Mouse (Mus musculus) CD4-positive, CD25-positive, alpha-beta regulatory T cell, adult 2 months (primary cell): Measurements from ENCODE around the gene Rab3gap2.
"Not testable (repeated sequence)": the region's sequence is repeated elsewhere in the genome, so short reads cannot be mapped to it uniquely, and the experiment has no call there.

Experiments used
- DNase-seq: peaks from one replicate; pipeline ENCODE4 v3.0.0-alpha.2; 2012; ENCODE audit warnings: low read depth, low spot score

The Rab3gap2 gene

DNA sequence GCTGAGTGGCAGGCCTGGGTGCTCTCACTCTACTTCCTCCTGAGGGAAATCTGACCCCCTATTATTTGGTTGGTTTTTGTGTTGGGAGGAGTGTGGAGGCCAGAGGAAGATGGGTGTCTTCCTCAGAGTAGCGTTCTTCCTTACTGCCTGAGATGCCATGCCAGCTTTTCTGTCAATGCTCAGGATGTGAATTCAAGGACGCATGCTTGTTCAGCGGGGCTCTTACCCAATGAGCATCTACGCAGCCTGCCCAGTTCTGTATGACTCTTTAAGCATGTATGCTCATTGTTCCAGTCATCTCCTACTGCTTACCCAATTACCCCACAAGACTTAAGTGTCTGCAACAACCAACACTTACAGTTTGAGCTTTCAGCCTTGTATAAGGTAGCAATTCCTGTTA, 76.7 kb downstream of the Rab3gap2 start:
- no peak for DNase-seq

GRCm38 (mm10) chr1:185282846-185283245, 78.9 kb downstream of the Rab3gap2 start:
- DNase-seq = no peak

DNA sequence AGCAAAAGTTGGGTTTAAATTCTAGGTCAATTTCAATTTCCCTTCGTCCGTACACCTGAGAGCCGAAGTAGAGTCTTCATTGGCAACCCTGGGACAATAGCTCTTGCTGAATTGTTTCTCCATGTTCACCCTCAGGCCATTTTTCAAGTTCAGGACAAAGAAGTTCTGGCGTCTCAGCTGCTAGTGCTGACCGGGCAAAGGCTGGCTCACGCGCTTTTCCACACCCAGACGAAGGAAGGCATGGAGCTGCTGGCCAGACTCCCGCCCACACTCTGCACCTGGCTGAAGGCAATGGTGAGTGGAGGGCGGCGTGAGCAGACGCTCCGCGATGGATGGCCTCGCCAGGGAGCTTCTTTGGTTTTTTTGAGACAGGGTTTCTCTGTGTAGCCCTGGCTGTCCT, 79.3 kb downstream of the Rab3gap2 start:
- DNase-seq = no peak

DNA sequence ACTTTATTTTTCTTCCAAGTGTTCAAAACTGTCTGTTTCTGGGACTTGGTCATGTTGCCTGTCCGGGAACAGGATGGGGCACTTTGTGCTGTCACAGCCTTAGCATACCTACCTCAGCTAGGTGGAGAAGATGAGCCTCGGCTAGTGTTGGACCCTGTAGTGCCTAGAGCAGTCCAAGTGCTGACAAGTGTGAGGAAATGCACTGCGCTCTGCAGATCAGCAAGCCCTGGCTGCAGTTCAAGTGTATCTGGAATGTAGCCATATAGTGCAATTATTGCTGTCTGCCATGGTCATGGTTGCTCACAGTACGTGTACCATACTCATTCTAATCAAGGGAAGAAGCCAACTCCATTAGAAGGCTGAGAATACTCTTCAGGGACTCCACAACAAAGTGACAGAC, 80.8 kb downstream of the Rab3gap2 start:
- DNase-seq = no peak

- no peak for DNase-seq
Observed at GRCm38 (mm10) chr1:185285171-185285570, 81.3 kb downstream of the Rab3gap2 start.

DNA sequence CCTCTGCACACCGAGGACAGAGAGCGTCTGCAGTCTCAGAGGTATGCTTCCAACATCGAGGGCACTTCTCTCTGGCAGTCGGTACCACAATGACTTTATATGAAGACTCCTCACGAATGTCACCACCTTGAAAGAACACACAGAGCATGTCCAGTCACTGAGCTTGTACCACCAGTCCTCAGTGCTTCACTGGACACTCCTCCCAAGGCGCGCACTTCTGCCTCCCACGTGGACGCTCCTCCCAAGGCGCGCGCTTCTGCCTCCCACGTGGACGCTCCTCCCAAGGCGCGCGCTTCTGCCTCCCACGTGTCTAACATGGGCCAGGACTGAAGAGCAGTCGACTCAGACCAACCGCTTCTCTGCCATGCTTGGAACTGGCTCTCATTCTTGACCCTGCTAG, 83.1 kb downstream of the Rab3gap2 start:
- DNase-seq = no peak

DNA sequence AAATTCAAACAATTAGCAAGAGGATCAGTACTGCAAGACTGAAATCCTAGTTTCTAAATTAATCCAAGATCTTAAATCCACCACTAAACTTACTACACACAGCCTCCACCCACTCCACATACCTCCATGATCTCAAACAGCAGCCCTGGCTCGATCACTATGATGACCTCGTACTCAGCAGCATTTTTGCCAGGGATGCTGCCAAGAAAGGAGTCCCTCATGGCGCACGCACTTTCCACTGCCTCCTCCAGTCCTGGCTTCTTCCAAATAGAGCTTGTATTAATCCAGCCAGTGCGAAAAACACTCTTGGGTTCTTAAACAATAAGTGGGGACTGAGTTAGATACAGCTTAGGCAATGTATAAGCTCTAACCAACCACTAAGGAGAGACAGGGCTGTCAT, 85.3 kb downstream of the Rab3gap2 start:
- DNase-seq = no peak

- DNase-seq = no peak
Observed at GRCm38 (mm10) chr1:185291336-185291735, 87.4 kb downstream of the Rab3gap2 start.

GRCm38 (mm10) chr1:185292646-185293360, 88.9 kb downstream of the Rab3gap2 start:
- no peak for DNase-seq

DNA sequence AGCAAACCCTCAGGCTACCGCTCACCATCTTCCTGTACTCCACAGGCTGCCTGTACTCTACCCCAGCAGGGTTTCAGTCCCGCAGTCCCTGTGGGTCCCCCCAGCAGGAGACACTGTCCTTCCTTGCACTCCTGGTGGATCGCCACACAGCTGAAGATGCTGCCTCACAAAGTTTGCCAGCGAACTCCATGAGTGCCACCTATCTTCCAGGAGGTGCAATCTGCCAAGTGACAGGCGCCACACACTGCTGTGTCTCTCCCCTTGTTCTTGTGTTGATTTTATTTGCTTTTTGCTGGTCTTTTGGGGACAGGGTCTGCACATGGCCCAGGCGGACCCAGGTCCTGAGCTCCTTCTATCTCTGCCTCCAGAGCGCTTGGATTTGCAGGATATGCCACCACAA, 92.9 kb downstream of the Rab3gap2 start:
- DNase-seq = no peak

DNA sequence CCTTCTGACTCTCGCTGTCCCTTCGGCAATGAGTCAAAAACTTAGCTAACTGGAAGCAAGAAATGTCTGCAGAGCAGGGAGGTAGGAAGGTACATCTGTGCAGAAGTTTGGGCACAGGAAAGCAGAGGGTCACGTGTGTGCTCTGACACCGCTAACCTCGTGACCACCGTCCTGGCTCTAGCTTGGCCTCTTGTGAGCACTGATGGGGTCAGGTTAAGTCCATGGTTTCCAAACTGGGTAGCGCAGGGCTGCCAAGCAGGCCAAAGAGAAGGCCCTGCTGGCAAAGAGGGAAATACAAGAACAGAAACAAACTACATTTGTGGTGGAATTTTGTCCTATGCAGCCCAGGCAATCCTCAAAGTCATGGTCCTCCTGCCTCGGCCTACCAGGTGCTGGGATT, 94.6 kb downstream of the Rab3gap2 start:
- DNase-seq = no peak

DNA sequence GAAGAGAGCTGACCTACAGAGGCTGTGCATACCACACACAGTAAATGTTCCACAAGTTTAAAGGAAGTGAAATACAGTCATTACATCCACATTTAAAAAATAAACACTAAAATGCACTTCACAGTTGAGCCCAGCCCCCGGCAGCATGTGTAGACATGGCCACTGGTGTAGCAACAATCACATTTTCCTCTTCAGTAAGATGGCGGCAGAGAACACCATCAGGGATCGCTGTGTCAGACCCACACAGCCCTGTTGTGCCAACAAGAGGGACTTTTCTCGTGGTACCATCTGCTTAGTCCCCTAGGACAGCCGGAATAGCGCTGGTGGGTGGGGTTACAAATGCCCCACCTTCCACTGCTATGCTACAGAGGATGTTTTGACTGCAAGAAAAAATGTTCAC, 98.9 kb downstream of the Rab3gap2 start:
- no peak for DNase-seq

DNA sequence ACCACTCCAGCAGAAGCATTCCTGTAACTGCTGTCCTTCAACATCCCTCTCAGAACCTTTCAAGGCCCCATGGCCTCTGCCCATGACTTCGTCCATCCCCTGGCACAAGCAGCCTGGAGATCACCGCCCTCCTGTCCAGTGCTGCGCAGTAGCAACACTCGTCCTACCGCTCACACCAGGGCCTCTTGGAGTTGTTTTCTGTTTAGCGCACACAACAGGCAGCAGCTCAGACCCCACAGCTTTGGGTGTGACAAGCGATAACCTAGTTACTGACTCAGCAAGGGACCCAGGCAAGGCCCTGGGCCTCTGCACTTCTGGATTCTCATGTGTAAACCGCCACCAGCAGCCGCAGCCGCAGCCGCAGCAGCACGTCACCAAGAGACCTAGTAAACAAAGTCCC, 102.9 kb downstream of the Rab3gap2 start:
- DNase-seq = no peak

- DNase-seq = no peak
Observed at GRCm38 (mm10) chr1:185307645-185308044, 103.7 kb downstream of the Rab3gap2 start.

- DNase-seq = no peak
Observed at GRCm38 (mm10) chr1:185308334-185308733, 104.4 kb downstream of the Rab3gap2 start.

DNA sequence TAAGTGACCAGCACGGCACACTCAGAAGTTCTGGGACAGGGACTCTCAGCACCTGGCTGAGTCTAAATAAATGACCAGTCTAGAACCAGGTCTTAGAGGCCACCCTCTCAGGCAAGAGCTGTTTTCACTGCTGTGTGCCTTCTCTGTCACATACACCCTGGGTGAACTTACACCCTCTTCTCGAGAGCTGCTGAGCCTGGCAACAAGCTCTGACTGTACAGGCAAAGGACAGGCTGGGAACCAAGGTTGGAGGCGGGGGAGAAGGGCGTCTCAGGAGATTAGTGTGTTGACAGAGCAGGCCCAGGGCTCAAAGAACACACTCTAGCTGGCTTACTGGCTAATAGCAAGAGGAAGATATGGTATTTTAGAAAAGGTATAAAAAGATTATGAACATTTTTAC, 105.0 kb downstream of the Rab3gap2 start:
- DNase-seq = no peak

DNA sequence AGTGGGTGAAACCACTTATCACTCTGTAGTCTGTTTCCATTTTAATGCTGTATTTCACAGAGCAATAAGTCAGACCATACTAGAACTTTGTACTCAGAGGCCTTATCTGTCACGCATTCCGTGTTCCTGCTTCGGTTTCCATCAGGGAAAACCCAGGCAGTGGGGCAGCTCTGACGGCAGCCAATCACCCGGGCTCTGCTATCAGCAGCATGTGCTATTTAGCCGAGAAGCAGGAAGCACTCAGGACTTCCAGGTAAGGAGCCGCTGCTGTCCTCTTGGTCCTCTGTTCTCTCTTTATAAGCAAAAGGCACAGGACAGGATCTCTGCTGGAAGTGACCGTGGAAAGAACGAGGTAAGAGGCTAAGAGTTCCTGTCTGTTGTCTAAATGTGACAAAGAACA, 108.0 kb downstream of the Rab3gap2 start:
- no peak for DNase-seq

GRCm38 (mm10) chr1:185314546-185314945, 110.6 kb downstream of the Rab3gap2 start:
- DNase-seq = no peak

- DNase-seq = no peak
Observed at GRCm38 (mm10) chr1:185315846-185316568, 112.1 kb downstream of the Rab3gap2 start.

DNA sequence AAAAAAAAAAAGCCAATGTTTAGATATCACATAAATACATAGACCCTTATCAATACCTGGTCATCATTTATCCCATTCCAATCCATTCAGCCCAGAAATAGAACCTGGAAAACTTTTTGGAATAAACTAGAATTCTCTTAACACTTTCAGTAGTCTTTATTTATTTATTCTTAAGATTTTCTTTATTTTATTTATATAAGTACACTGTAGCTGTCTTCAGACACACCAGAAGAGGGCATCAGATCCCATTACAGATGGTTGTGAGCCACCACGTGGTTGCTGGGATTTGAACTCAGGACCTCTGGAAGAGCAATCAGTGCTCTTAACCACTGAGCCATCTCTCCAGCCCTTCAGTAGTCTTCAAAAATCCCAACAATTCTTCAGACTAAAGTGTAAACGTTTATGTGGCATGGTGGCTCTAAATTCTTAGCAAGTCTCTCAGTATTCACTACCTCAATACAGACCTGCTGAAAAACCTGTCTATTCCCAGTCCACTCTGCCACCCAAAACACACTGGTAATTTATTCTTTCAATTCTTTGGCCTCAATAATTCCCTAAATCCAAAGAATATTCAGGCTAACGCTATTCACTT, 123.9 kb downstream of the Rab3gap2 start:
- DNase-seq = not testable (repeated sequence)

- peak; percentile 92 for DNase-seq
Observed at GRCm38 (mm10) chr1:185328721-185329610, 125.0 kb downstream of the Rab3gap2 start, which contains the start of gene Iars2. TSS of gene Iars2 (minus strand) at chr1:185329396.

DNA sequence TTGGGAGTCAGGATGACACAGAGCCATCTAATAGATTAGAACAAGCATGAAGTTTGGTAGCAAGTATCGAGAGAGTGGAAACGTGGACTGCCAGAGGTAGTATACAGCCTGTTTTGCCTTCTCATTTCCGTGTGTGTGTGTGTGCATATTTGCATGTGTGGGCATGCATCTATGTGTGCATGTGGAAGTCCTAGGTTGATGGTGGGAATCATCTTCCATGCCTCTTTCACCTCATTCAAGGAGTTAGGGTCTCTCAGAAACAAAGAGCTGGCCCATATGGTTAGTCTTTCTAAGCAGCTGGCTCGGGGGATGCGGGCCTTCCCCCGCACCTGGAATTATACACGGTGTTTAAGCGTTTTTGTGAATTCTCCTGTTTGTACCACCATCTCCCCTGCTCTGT, 125.9 kb downstream of the Rab3gap2 start:
- DNase-seq = peak; percentile 8
